Mouse (Mus musculus) intestine, embryonic 16.5 days (tissue): ENCODE results near the gene Phf13. TPM values are rescaled to one million over a fixed set of nuclear protein-coding genes. Genes with fewer than 3 reads are reported as not detected.

Experiments used
- ATAC-seq: fragments of 200-750 bp; cut with Nextera tagmentation; 2 replicates; pipeline ENCODE4 v1.8.0; 2017; ENCODE audit warnings: moderate TSS enrichment, moderate library complexity
- H3K27ac ChIP-seq: fragments of 300-500 bp; sonication (generic); 2 replicates; pipeline ENCODE4 v1.5.1; 2014; ENCODE audit warnings: mild to moderate bottlenecking, low read length
- H3K27me3 ChIP-seq: fragments of 300-500 bp; sonication (generic); replicated peaks from 2 replicates; pipeline ENCODE4 v1.6.1; 2014; ENCODE audit warnings: low read length, control low read depth, mixed read lengths; ENCODE audit not compliant: control insufficient read depth, insufficient read depth
- H3K36me3 ChIP-seq: fragments of 300-500 bp; sonication (generic); 2 replicates; pipeline ENCODE4 v1.6.1; 2014; ENCODE audit warnings: low read length, control low read depth; ENCODE audit not compliant: control insufficient read depth, insufficient read depth
- H3K4me1 ChIP-seq: fragments of 300-500 bp; sonication (generic); 2 replicates; pipeline ENCODE4 v1.6.1; 2014; ENCODE audit warnings: low read length, control low read depth, mixed read lengths; ENCODE audit not compliant: control insufficient read depth, insufficient read depth
- H3K4me2 ChIP-seq: fragments of 300-500 bp; sonication (generic); 2 replicates; pipeline ENCODE4 v1.6.1; 2014; ENCODE audit warnings: low read depth, low read length, control low read depth
- H3K4me3 ChIP-seq: fragments of 300-500 bp; sonication (generic); 2 replicates; pipeline ENCODE4 v1.5.1; 2014; ENCODE audit warnings: mild to moderate bottlenecking, low read length
- H3K9ac ChIP-seq: fragments of 300-500 bp; sonication (generic); 2 replicates; pipeline ENCODE4 v1.6.1; 2014; ENCODE audit warnings: low read depth, low read length
- H3K9me3 ChIP-seq: fragments of 300-500 bp; sonication (generic); 2 replicates; pipeline ENCODE4 v1.6.1; 2016; ENCODE audit warnings: low read length, control low read depth; ENCODE audit not compliant: control insufficient read depth
- WGBS: fragments of 180-500 bp; shearing (Covaris S2); extraction: QIAGEN DNeasy Blood & Tissue Kit; methylation state at CpG from one replicate; pipeline ENCODE4 v1.1.7; 2014; 5-methylcytosine and 5-hydroxymethylcytosine counted together
- polyA plus RNA-seq: library from polyadenylated mRNA; unstranded; fragments of >200 nt; fragmentation: Nextera tagmentation; extraction: Ambion mirVana; gene quantifications from 2 replicates; pipeline ENCODE4 v1.2.1, GENCODE M21; 2015

Phf13 gene
- polyA plus RNA-seq, 1 experiment from 2014 or later = 16.7 TPM

- peak overlapping the region; percentile 17; the same call in 1 of the 2 replicates for H3K4me2 ChIP-seq
- H3K9me3 ChIP-seq = no peaks in the 10 kb centered on the region
- no peak overlapping the region for H3K27ac ChIP-seq
- no peaks in the 10 kb centered on the region for H3K27me3 ChIP-seq
- H3K4me3 ChIP-seq = no peak overlapping the region
- H3K4me1 ChIP-seq = peaks cover 25% of the 10 kb centered on the region
- 63% methylated on average over 8 of the region's 8 CpGs for WGBS
- no peak overlapping the region for H3K9ac ChIP-seq
- ATAC-seq = 0 out of 2 replicates have a peak, but pooled peaks have one; percentile 2
- peaks cover 14% of the 10 kb centered on the region for H3K36me3 ChIP-seq
These were observed 9.4 kb downstream of the Phf13 start for GRCm38 (mm10) chr4:151986650-151987049.

DNA sequence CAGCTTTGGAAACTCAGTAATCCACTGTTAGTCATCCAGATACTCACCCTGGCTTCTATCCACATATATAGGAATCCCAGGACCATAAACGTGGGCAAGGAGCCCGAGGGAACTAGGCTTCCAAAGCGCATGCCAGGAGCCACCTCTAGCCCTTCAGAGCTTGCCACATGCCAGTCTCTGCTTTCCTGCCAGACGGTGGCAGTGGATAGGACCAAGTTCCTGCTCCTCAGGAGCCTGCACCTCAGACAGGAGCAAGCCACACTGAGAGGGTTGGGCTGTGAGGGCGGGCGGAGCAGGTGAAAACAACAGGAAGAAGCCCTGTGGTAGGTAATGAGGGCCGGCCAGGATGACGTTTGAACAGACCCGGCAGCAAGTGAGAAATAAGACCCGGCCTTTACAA, 10.2 kb downstream of the Phf13 start:
- Histone ChIP-seq H3K9me3 (no peaks in the 10 kb centered on the region), H3K4me1 (peaks cover 25% of the 10 kb centered on the region), H3K4me2 (0 out of 2 replicates have a peak overlapping the region, but pooled peaks have one; percentile 7), H3K9ac (no peak overlapping the region; the same call in 1 of the 2 replicates), H3K27me3 (no peaks in the 10 kb centered on the region), H3K36me3 (peaks cover 7% of the 10 kb centered on the region; the same call in 1 of the 2 replicates), H3K27ac (0 out of 2 replicates have a peak overlapping the region, but pooled peaks have one; percentile 36), H3K4me3 (no peak overlapping the region)
- 26% methylated on average over 10 of the region's 10 CpGs for WGBS
- peak; percentile 35; the same call in 1 of the 2 replicates for ATAC-seq

GRCm38 (mm10) chr4:151983560-151983959, 12.5 kb downstream of the Phf13 start:
- ATAC-seq = no peak
- WGBS = 35% methylated on average over 8 of the region's 9 CpGs
- Histone ChIP-seq H3K4me2 (no peak overlapping the region), H3K4me1 (peaks cover 20% of the 10 kb centered on the region), H3K9ac (0 out of 2 replicates have a peak overlapping the region, but pooled peaks have one; percentile 8), H3K9me3 (no peaks in the 10 kb centered on the region), H3K36me3 (peaks cover 12% of the 10 kb centered on the region), H3K4me3 (no peak overlapping the region), H3K27me3 (no peaks in the 10 kb centered on the region), H3K27ac (no peak overlapping the region)

DNA sequence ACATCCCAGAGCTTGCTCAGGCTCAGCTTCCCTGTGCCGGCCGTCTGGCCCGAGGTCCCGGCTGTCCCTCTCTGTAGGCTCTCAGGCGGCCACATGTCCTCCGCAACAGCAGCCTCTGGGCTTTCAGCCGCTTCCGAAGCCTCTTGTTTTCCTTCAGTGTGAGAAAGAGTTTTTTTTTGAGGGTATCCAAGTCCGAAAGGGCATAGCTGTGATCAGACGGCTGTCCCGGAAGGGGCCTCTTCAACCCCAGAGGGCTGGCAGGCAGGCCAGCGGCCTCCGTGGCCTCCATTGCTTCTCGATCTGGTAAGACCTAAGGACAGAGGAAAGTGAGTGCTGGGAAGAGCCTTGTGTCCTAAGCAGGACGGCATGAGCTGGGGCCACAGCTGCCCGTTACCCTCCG, 13.0 kb downstream of the Phf13 start:
- Histone ChIP-seq H3K4me2 (no peak overlapping the region), H3K27ac (no peak overlapping the region), H3K9me3 (no peaks in the 10 kb centered on the region), H3K4me3 (no peak overlapping the region), H3K27me3 (no peaks in the 10 kb centered on the region), H3K36me3 (peaks cover 12% of the 10 kb centered on the region), H3K9ac (0 out of 2 replicates have a peak overlapping the region, but pooled peaks have one; percentile 37), H3K4me1 (peaks cover 20% of the 10 kb centered on the region)
- no peak for ATAC-seq
- WGBS = 62% methylated on average over 17 of the region's 17 CpGs

- no peak overlapping the region for H3K4me3 ChIP-seq
- H3K36me3 ChIP-seq = peaks cover 19% of the 10 kb centered on the region
- H3K9ac ChIP-seq = no peak overlapping the region
- WGBS = 9% methylated on average over 5 of the region's 5 CpGs
- no peaks in the 10 kb centered on the region for H3K27me3 ChIP-seq
- peaks cover 6% of the 10 kb centered on the region for H3K4me1 ChIP-seq
- H3K4me2 ChIP-seq = no peak overlapping the region
- ATAC-seq = peak; percentile 64
- H3K27ac ChIP-seq = no peak overlapping the region
- H3K9me3 ChIP-seq = no peaks in the 10 kb centered on the region
These were observed 14.7 kb downstream of the Phf13 start for GRCm38 (mm10) chr4:151981363-151981762.

GRCm38 (mm10) chr4:151980699-151981098, 15.4 kb downstream of the Phf13 start:
- Histone ChIP-seq H3K9ac (no peak overlapping the region), H3K4me1 (no peaks in the 10 kb centered on the region), H3K4me2 (no peak overlapping the region), H3K27ac (no peak overlapping the region), H3K4me3 (no peak overlapping the region), H3K27me3 (no peaks in the 10 kb centered on the region), H3K36me3 (peaks cover 20% of the 10 kb centered on the region), H3K9me3 (no peaks in the 10 kb centered on the region)
- WGBS = 76% methylated on average over 8 of the region's 8 CpGs
- no peak for ATAC-seq

DNA sequence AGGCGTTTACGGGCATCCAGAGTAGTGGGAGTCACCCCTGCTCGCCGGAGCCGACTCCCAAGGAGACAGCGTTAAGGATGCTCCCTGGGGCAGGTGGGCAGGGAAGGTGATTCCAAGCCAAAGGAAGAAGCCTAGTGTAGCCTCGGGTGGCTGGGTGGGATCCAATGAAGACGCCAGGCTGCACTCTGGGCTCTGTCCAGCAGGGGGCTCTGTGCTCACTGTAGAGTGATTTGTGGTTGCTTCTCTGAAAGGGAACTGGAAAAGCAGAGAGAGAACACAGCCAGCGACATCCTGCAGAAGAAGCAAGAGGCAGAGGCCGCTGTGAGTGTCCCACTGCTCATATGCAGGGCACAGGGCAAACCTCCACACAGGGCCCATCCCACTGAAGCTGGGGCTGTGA, 18.3 kb downstream of the Phf13 start:
- Histone ChIP-seq H3K4me2 (no peak overlapping the region), H3K4me3 (no peak overlapping the region), H3K9me3 (no peaks in the 10 kb centered on the region; the same call in 1 of the 2 replicates), H3K27ac (no peak overlapping the region), H3K36me3 (peaks cover 37% of the 10 kb centered on the region), H3K27me3 (no peaks in the 10 kb centered on the region), H3K4me1 (no peaks in the 10 kb centered on the region), H3K9ac (no peak overlapping the region)
- no peak for ATAC-seq
- 36% methylated on average over 10 of the region's 10 CpGs for WGBS

GRCm38 (mm10) chr4:151975441-151975840, 20.6 kb downstream of the Phf13 start:
- Histone ChIP-seq H3K4me1 (no peaks in the 10 kb centered on the region), H3K27me3 (no peaks in the 10 kb centered on the region), H3K36me3 (peaks cover 32% of the 10 kb centered on the region), H3K4me2 (no peak overlapping the region), H3K9me3 (no peaks in the 10 kb centered on the region; the same call in 1 of the 2 replicates), H3K27ac (no peak overlapping the region), H3K4me3 (no peak overlapping the region), H3K9ac (no peak overlapping the region)
- WGBS = 93% methylated on average over 3 of the region's 3 CpGs
- ATAC-seq = no peak

DNA sequence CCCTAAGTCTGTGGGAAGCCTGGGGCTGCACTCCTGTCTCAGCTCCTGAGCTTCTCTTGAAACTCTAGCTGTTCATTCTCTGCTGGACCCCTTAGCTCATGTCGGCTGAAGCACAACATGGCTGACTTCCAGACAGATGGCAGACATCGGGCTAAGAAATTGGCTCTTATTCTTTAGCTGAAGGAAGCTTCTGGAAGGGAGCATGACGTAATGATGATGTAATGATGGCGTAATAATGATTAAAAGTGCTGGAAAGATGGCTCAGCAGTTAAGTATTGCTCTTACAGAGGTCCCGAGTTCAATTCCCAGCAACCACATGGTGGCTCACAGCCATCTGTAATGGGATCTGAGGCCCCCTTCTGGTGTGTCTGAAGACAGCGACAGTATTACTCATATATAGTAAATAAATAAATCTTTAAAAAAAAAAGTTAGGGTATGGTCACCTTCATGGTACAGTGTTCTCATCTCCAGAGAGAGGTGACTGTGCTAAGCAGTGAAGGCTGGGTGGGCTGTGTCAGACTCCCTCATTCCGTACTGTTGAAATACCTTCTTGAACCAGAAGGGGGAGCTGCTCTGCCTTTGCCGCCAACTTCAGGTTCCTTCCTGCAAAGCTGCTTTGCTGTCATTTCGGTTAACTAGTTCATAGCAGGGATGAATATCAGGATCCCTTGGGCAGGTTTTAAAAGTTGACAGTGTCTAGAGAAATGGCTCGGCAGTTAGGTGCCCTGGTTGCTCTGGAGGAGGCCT, 23.7 kb downstream of the Phf13 start:
- ATAC-seq = no peak
- H3K36me3 ChIP-seq = peaks cover 26% of the 10 kb centered on the region

More for the DNA sequence above, 23.7 kb downstream of the Phf13 start:
- WGBS = 70% methylated on average over 10 of the region's 10 CpGs
- Histone ChIP-seq H3K27me3 (no peaks in the 10 kb centered on the region), H3K4me3 (no peak overlapping the region), H3K4me1 (no peaks in the 10 kb centered on the region), H3K9ac (no peak overlapping the region), H3K4me2 (no peak overlapping the region), H3K9me3 (no peaks in the 10 kb centered on the region; the same call in 1 of the 2 replicates), H3K27ac (no peak overlapping the region)
